Mouse (Mus musculus) c-Kit-positive CD71-positive TER-119-positive erythroid progenitor cells, embryonic 14.5 days (primary cell): ENCODE data around the gene Tmod2.
A peak's percentile ranks its signal among the peaks of the same experiment; 100 is the strongest.

Source experiments
- DNase-seq: peaks from one replicate; pipeline ENCODE4 v3.0.0-alpha.2; 2013; ENCODE audit warnings: low spot score

The Tmod2 gene

GRCm38 (mm10) chr9:75600166-75600934 is 10.8 kb downstream of the Tmod2 start:
- no peak for DNase-seq

- no peak for DNase-seq
Measured at GRCm38 (mm10) chr9:75599191-75599841, 11.8 kb downstream of the Tmod2 start.

- no peak for DNase-seq
Measured at GRCm38 (mm10) chr9:75597596-75597995, 13.5 kb downstream of the Tmod2 start.

- no peak for DNase-seq
Measured at GRCm38 (mm10) chr9:75597036-75597435, 14.1 kb downstream of the Tmod2 start.

GRCm38 (mm10) chr9:75593481-75593880 is 17.6 kb downstream of the Tmod2 start:
- DNase-seq = no peak

GRCm38 (mm10) chr9:75589850-75590790 is 21.0 kb downstream of the Tmod2 start:
- no peak for DNase-seq

GRCm38 (mm10) chr9:75581694-75582350 is 29.3 kb downstream of the Tmod2 start:
- peak; percentile 50 for DNase-seq

GRCm38 (mm10) chr9:75579321-75579720 is 31.8 kb downstream of the Tmod2 start:
- no peak for DNase-seq

GRCm38 (mm10) chr9:75571036-75571942 is 39.8 kb downstream of the Tmod2 start:
- no peak for DNase-seq

- no peak for DNase-seq
Measured at GRCm38 (mm10) chr9:75568399-75568798, 42.7 kb downstream of the Tmod2 start.

GRCm38 (mm10) chr9:75564892-75565291 is 46.2 kb downstream of the Tmod2 start:
- DNase-seq = no peak

GRCm38 (mm10) chr9:75563622-75564021 is 47.5 kb downstream of the Tmod2 start:
- DNase-seq = peak; percentile 64

GRCm38 (mm10) chr9:75563176-75563575 is 47.9 kb downstream of the Tmod2 start:
- no peak for DNase-seq

- DNase-seq = no peak
Measured at GRCm38 (mm10) chr9:75561040-75561669, 50.0 kb downstream of the Tmod2 start.

- no peak for DNase-seq
Measured at GRCm38 (mm10) chr9:75560353-75560752, 50.8 kb downstream of the Tmod2 start.

GRCm38 (mm10) chr9:75559512-75560012 is 51.6 kb downstream of the Tmod2 start, which contains the start of gene Tmod3:
TSS of gene Tmod3 (minus strand) at chr9:75559657.
- DNase-seq = peak; percentile 92

- DNase-seq = peak; percentile 72
Measured at GRCm38 (mm10) chr9:75558812-75559511, 52.2 kb downstream of the Tmod2 start.

GRCm38 (mm10) chr9:75558360-75558759 is 52.8 kb downstream of the Tmod2 start:
- no peak for DNase-seq

GRCm38 (mm10) chr9:75553719-75554118 is 57.4 kb downstream of the Tmod2 start:
- DNase-seq = no peak
